Mouse (Mus musculus) retina, postnatal 7 days (tissue): ENCODE results near the gene Galns.

ENCODE experiments used
- DNase-seq: peaks from one replicate; pipeline ENCODE4 v3.0.0-alpha.2; 2012; ENCODE audit warnings: low read depth, low spot score

The Galns gene

GRCm38 (mm10) chr8:122611295-122612133 lies at the start of gene Galns, which contains the start of gene Trappc2l:
Gene Galns, minus strand, starts transcription at chr8:122611463.
Gene Trappc2l, plus strand, starts transcription at chr8:122611640.
- peak; percentile 97 for DNase-seq

- DNase-seq = no peak
Observed at GRCm38 (mm10) chr8:122660022-122660421, 48.8 kb upstream of the Galns start.

DNA sequence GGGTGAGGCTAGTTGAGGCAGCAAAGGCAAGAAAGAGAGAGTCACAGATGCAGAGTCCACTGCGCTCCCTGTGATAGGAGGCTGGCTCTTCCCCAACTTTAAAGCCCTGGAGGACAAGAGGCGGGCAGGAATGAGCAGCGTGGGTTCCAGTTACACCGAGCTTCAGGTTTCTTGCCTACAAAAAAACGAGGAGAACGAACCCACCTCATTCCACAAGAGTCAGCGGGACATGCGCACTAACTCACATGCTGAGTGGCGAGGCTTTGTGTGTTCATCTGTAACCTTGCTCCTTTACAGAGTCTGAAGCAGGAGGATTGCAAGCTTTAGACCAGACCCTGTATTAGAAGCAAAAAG lies 47.5 kb upstream of the Galns start:
- DNase-seq = no peak

GRCm38 (mm10) chr8:122658149-122658806 lies 47.0 kb upstream of the Galns start:
- no peak for DNase-seq

GRCm38 (mm10) chr8:122656056-122656999 lies 45.1 kb upstream of the Galns start:
- DNase-seq = no peak

- no peak for DNase-seq
Observed at GRCm38 (mm10) chr8:122654768-122655167, 43.5 kb upstream of the Galns start.

GRCm38 (mm10) chr8:122652643-122653042 lies 41.4 kb upstream of the Galns start:
- no peak for DNase-seq

- DNase-seq = no peak
Observed at GRCm38 (mm10) chr8:122651326-122651921, 40.2 kb upstream of the Galns start.

DNA sequence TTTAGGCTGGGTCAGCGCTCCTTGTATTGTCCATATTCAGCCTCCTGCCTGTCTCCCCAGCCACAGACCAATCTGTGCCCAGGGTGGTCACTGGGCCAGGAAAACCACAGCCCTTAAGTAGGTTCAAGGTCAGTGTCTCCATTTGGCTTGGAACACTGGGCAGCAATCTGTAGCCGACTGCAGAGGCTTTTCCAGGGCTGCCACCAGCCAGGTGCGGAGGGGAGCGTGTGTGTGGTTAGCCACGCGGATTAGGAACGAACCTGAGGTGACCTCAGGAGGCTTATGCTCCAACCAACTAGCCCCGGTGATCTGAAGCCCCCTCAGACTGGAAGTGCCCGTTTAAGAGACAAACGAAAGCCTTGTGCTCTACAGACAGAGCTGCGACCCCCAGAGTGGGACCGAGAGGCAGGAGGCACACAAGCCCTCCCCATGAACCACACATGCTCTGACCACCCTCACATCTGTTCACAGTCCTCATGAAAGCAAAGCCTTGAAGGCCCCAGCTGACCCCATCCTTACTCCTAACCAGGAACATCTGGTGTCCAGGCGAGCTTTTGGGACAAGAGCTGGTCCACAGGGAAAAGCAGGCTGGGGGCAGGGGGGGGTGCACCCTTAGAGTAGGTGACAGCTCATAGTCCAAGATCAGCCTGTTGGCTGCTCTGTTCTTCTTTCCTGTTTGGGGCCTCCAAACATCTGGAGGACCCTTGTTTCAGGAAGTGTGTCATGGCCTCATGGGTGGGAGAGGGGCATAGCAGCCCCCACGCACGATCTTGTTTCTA lies 37.1 kb upstream of the Galns start:
- no peak for DNase-seq

DNA sequence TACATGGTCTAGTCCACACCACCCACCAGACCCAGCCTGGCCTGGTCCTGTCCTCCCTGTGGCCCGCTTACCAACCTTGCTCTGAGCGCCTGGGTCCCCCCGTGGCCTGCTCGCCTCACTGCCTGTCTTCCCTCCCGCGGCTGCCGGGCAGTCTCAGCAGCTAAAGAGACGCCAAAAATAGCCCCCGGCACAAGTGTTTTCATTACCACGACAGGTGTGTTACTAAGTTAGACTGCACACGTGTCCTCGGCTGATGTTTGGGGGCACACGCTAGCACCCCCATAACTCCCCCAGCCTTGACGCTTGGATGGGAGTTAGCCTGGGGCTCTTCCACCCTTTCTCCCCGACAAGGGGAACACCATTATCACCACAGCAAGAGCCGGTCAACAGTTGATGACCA lies 35.1 kb upstream of the Galns start:
- no peak for DNase-seq

DNA sequence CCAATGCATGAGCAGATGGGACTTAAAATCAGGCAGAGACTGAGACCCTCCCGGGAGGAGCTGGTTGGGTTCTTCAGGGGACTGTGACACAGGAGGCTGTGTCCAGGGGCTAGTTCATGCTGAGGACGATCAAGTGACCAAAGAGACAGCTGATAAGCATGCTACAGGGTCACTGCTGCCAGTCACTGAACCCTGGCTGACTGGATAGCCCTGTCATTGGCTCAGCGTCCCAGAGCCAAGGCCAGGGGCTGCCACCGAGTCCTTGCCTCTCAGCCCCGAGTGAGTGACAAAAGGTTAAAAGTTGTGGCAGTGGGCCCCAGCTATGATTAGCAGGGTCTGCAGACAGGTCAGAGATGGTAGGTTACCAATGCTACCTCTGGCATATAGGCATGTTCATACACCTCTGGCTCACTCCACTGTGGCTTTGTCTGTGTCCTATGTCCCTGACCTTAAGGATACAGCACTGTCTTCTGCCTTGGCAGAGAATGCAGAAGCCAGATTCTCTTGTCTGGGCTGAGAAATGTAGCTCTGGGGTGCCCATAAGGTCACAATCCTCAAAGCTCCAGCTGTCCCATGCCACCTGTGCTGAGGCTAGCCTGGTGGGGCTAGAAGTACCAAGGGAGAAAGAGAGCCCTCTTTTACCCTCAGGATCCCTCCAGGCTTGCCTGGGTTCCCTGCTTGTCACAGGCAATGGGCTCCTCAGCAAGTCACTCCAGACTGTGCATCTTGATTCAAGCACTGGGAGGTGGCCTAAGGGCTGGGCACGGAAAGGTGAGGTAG lies 33.1 kb upstream of the Galns start:
- no peak for DNase-seq

- no peak for DNase-seq
Observed at GRCm38 (mm10) chr8:122642071-122642470, 30.8 kb upstream of the Galns start.

GRCm38 (mm10) chr8:122641406-122641805 lies 30.1 kb upstream of the Galns start:
- no peak for DNase-seq

GRCm38 (mm10) chr8:122640825-122641224 lies 29.6 kb upstream of the Galns start:
- DNase-seq = no peak

- no peak for DNase-seq
Observed at GRCm38 (mm10) chr8:122639521-122640248, 28.4 kb upstream of the Galns start.

DNA sequence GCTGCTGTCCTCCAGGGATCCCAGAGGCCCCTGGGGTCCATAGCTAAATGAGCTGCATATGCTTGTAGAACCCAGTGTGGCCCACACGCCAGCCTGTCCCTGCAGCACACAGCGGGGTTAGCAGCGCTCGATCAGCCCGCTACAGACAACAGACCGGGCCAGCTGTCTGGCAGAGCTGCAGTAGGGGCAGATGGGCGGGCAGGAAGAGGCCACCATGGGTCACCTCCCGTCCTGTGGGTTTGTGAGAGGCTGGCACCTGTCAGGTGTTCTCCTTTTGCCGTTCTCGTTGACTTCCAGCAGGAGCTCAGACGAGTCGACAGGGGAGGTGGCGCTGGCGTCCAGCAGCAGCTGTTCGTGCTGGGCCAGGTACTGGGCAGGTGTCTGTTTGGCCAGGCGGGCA lies 27.3 kb upstream of the Galns start:
- DNase-seq = no peak

GRCm38 (mm10) chr8:122637230-122637629 lies 26.0 kb upstream of the Galns start:
- DNase-seq = no peak

DNA sequence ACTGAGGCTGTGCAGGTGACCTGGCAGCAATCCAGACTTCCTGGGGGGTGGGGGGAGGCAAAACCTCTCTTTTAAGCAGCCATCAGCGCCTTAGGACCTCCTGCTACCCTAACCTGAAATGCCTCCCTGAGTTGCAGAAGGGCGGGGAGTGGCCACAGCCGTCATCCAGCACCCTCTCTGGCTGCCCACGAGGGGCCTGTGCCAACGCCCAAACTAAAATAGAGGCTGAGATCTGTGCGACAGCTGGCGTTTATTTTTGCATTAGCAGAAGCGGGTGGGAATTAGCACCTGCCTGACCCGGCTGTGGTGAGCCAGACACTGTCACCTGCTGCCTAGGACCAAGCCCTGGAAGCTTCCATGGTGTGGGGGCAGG lies 25.5 kb upstream of the Galns start:
- no peak for DNase-seq
